Mouse (Mus musculus) hindbrain, embryonic 12.5 days (tissue): ENCODE measurements around the gene Micu1. TPM values are rescaled to one million over a fixed set of nuclear protein-coding genes. Genes with fewer than 3 reads are reported as not detected.

Experiments
- ATAC-seq: fragments of 200-750 bp; cut with Nextera tagmentation; 2 replicates; pipeline ENCODE4 v1.8.0; 2017; ENCODE audit warnings: moderate TSS enrichment; ENCODE audit not compliant: low FRiP score
- H3K27ac ChIP-seq: fragments of 300-500 bp; sonication (generic); 2 replicates; pipeline ENCODE4 v1.5.1; 2016; ENCODE audit warnings: mild to moderate bottlenecking
- H3K27me3 ChIP-seq: fragments of 300-500 bp; sonication (generic); 2 replicates; pipeline ENCODE4 v1.6.1; 2016; ENCODE audit warnings: mild to moderate bottlenecking
- H3K36me3 ChIP-seq: fragments of 300-500 bp; sonication (generic); 2 replicates; pipeline ENCODE4 v1.6.1; 2016; ENCODE audit warnings: mild to moderate bottlenecking
- H3K4me1 ChIP-seq: fragments of 300-500 bp; sonication (generic); 2 replicates; pipeline ENCODE4 v1.6.1; 2016
- H3K4me2 ChIP-seq: fragments of 300-500 bp; sonication (generic); replicated peaks from 2 replicates; pipeline ENCODE4 v1.6.1; 2016; ENCODE audit warnings: mild to moderate bottlenecking
- H3K4me3 ChIP-seq: fragments of 300-500 bp; sonication (generic); 2 replicates; pipeline ENCODE4 v1.5.1; 2016; ENCODE audit warnings: mild to moderate bottlenecking
- H3K9ac ChIP-seq: fragments of 300-500 bp; sonication (generic); 2 replicates; pipeline ENCODE4 v1.6.1; 2016; ENCODE audit warnings: mild to moderate bottlenecking, moderate library complexity
- H3K9me3 ChIP-seq: fragments of 300-500 bp; sonication (generic); replicated peaks from 2 replicates; pipeline ENCODE4 v1.6.1; 2016; ENCODE audit warnings: mild to moderate bottlenecking
- WGBS: fragments of 180-500 bp; shearing (Covaris S2); methylation state at CpG from one replicate; pipeline ENCODE4 v1.1.7; 2016; 5-methylcytosine and 5-hydroxymethylcytosine counted together
- polyA plus RNA-seq: library from polyadenylated mRNA; unstranded; fragments of >200 nt; fragmentation: Nextera tagmentation; extraction: Ambion mirVana; gene quantifications from 2 replicates; pipeline ENCODE4 v1.2.1, GENCODE M21; 2016

Gene Micu1
- polyA plus RNA-seq, 1 experiment from 2014 or later, result 75.8 TPM

GRCm38 (mm10) chr10:59907695-59908299, 205.5 kb downstream of the Micu1 start:
- Histone ChIP-seq H3K4me1 (peaks cover 56% of the 10 kb centered on the region), H3K27ac (peak overlapping the region; percentile 62), H3K9ac (peak overlapping the region; percentile 24; the same call in 1 of the 2 replicates), H3K4me2 (no peak overlapping the region), H3K27me3 (no peaks in the 10 kb centered on the region), H3K9me3 (no peaks in the 10 kb centered on the region), H3K36me3 (no peaks in the 10 kb centered on the region), H3K4me3 (no peak overlapping the region)
- ATAC-seq, result peak; percentile 2; the same call in 1 of the 2 replicates
- 38% methylated on average over 7 of the region's 7 CpGs for WGBS

- Histone ChIP-seq H3K4me3 (no peak overlapping the region), H3K9me3 (no peaks in the 10 kb centered on the region), H3K27ac (0 out of 2 replicates have a peak overlapping the region, but pooled peaks have one; percentile 55), H3K36me3 (no peaks in the 10 kb centered on the region), H3K4me2 (peak overlapping the region; percentile 34; the same call in 1 of the 2 replicates), H3K27me3 (no peaks in the 10 kb centered on the region), H3K9ac (no peak overlapping the region), H3K4me1 (peaks cover 50% of the 10 kb centered on the region)
- no peak for ATAC-seq
- WGBS, result 49% methylated on average over 7 of the region's 7 CpGs
Observed at GRCm38 (mm10) chr10:59908776-59909315, 206.6 kb downstream of the Micu1 start.

- H3K4me3 ChIP-seq, result no peak overlapping the region
- H3K9me3 ChIP-seq, result no peaks in the 10 kb centered on the region
- no peak overlapping the region for H3K9ac ChIP-seq
- H3K4me2 ChIP-seq, result peak overlapping the region; percentile 34
- WGBS, result 13% methylated on average over 14 of the region's 14 CpGs
- no peaks in the 10 kb centered on the region for H3K36me3 ChIP-seq
- 0 out of 2 replicates have a peak overlapping the region, but pooled peaks have one; percentile 55 for H3K27ac ChIP-seq
- ATAC-seq, result no peak
- no peaks in the 10 kb centered on the region for H3K27me3 ChIP-seq
- peaks cover 49% of the 10 kb centered on the region for H3K4me1 ChIP-seq
Observed at GRCm38 (mm10) chr10:59909357-59909847, 207.1 kb downstream of the Micu1 start.

- no peak for ATAC-seq
- no peak overlapping the region for H3K27ac ChIP-seq
Observed at GRCm38 (mm10) chr10:59911091-59911490, 208.8 kb downstream of the Micu1 start.

DNA sequence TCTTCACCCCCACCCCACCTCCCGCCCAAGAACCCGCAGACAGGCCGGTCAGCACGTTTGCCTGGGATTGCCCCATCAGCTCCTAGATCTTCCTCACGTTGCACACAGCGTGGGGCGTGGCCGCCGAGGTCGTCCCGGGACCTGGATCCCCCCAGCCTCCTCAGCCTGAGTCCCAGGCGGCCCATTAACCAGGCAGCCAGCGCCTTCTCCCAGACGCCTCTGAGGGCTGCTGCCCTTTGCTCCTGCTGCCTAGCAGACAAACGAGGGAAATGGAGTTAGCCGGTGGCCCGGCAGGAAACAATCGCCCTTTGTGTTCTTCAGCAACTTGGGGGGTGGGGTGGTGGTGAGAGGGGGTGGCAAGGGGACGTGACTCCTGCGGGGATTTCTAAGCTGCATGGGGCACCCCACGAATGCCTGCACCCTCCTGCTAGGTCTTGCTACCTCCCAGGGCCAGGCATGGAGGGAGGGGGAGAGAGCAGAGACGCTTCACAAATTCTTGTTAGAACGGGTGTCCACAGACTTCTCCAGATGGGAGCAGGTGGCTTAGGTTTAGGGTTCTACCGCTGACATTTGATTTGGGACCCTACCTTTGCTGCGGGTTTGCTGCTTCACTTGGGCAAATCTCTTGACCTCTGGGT, 209.4 kb downstream of the Micu1 start:
- 0 out of 2 replicates have a peak, but pooled peaks have one; percentile 14 for ATAC-seq
- Histone ChIP-seq H3K27ac (peak overlapping the region; percentile 60; the same call in 1 of the 2 replicates), H3K4me1 (peaks cover 56% of the 10 kb centered on the region), H3K9me3 (no peaks in the 10 kb centered on the region), H3K36me3 (no peaks in the 10 kb centered on the region), H3K27me3 (no peaks in the 10 kb centered on the region), H3K4me2 (peak overlapping the region; percentile 50), H3K9ac (peak overlapping the region; percentile 53), H3K4me3 (peak overlapping the region; percentile 12; the same call in 1 of the 2 replicates)
- WGBS, result 1% methylated on average over 25 of the region's 25 CpGs

More at GRCm38 (mm10) chr10:59911091-59911490, 208.8 kb downstream of the Micu1 start:
- 11% methylated on average over 6 of the region's 6 CpGs for WGBS
- H3K36me3 ChIP-seq, result no peaks in the 10 kb centered on the region
- no peaks in the 10 kb centered on the region for H3K9me3 ChIP-seq
- H3K9ac ChIP-seq, result peak overlapping the region; percentile 53
- peaks cover 50% of the 10 kb centered on the region for H3K4me1 ChIP-seq
- H3K27me3 ChIP-seq, result no peaks in the 10 kb centered on the region
- peak overlapping the region; percentile 50 for H3K4me2 ChIP-seq
- 0 out of 2 replicates have a peak overlapping the region, but pooled peaks have one; percentile 12 for H3K4me3 ChIP-seq

Other genes starting within 250 kb of the Micu1 start
- not detected in 2 replicates for gene Gm10322, start 86.4 kb upstream of the Micu1 start, polyA plus RNA-seq
- gene Mcu, start 85.8 kb upstream of the Micu1 start, polyA plus RNA-seq, result 23.2 and 29.2 TPM in 2 replicates
- gene Dnajb12, start 177.1 kb downstream of the Micu1 start, polyA plus RNA-seq, result 23.8 and 24.7 TPM in 2 replicates
- gene Ddit4, start 249.4 kb downstream of the Micu1 start, polyA plus RNA-seq, result 78.1 and 78.6 TPM in 2 replicates